Comparison of ENCODE assay signal across 1 mouse cellular context in the genomic region with DNA sequence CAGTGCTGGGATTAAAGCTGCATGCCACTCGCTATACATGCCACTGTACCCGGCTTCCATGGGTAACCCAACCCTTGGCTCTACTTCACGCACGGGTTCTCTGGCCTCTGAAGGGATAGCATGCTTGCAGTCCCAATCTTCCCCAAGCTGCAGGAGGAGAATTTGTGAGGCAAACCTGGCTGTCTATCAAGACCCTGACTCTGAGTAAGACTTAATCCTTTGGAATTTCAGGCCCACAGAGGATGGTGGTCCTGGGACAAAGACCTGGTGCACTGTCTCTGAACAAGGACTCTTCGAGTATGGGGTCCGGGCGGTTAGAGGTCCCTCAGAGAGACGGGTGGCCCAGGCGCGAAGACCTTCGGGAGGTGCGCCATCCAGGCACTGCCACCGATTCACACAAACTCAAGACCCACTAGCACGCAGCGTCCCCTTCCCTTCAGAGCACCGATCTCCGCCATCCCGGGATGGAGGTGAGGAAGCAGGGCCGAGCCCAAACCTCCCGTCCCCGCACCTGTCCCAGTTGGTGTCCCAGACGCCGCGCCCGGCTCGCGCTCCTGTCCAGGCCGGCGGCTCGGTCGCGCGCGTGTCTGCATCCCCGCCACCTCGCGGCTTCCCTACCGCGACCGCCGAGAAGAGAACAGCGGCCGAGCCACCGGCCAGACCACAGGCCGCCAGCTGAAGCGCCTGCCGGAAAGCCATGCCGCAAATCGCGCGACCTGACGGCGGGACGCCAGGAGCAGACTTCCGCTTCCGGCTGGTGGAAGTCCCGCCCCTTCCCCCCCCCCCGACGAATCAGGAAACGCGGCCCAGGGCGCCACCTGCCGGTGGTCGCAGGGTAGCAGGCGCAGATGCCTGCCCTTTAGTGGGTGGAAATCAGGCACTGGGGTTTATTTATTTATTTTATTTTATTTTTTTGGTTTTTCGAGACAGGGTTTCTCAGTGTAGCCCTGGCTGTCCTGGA.
TF ChIP-seq lines count a peak whose summit lies in the region.

Gene Pgam5, minus strand, starts transcription at position 773 of the 961 bp plus-strand sequence.

TF ChIP-seq in MEL, 35 proteins besides CTCF, POLR2A, EP300 and RAD21 (continued from another document):
- TF ChIP-seq NELFE (IDR thresholded peaks at IDR 0.05; ENCODE audit: low read depth, low read length), result peak; percentile 79
- TF ChIP-seq ELF1 (IDR thresholded peaks at IDR 0.05; ENCODE audit: low read depth, low read length), result peak; percentile 91
- TF ChIP-seq KAT2A (conservative IDR thresholded peaks at IDR 0.05; ENCODE audit: low read depth, low read length), result peak; percentile 62; the same call in 1 of the 2 replicates
- no peak for TF ChIP-seq TAL1 (IDR thresholded peaks at IDR 0.05; ENCODE audit: low read length)
- TF ChIP-seq BHLHE40 (IDR thresholded peaks at IDR 0.05; ENCODE audit: borderline replicate concordance, low read depth, low read length), result peak; percentile 40; the same call in 1 of the 2 replicates
- no peak for TF ChIP-seq MEF2A (IDR thresholded peaks at IDR 0.05; ENCODE audit: extremely low read depth, insufficient replicate concordance, low read depth, low read length, poor library complexity, severe bottlenecking)
- peak; percentile 39; the same call in 1 of the 2 replicates for TF ChIP-seq TBP (IDR thresholded peaks at IDR 0.05; ENCODE audit: low read depth, low read length)
- TF ChIP-seq ZKSCAN1 (IDR thresholded peaks at IDR 0.05; ENCODE audit: low read depth, low read length), result no peak
- TF ChIP-seq POLR2AphosphoS5 (IDR thresholded peaks at IDR 0.05; ENCODE audit: borderline replicate concordance, low read depth, low read length), result no peak
TF ChIP-seq in MEL: peak in this region for 19.
